Mouse (Mus musculus) midbrain, postnatal 0 days (tissue): ENCODE results near the gene Prpf18. TPM values are rescaled to one million over a fixed set of nuclear protein-coding genes. Genes with fewer than 3 reads are reported as not detected.

ENCODE experiments used
- ATAC-seq: fragments of 200-750 bp; cut with Nextera tagmentation; 2 replicates; pipeline ENCODE4 v1.8.0; 2017; ENCODE audit warnings: moderate number of reproducible peaks, mild to moderate bottlenecking, moderate TSS enrichment, moderate library complexity; ENCODE audit not compliant: low FRiP score
- DNase-seq: peaks from one replicate; pipeline ENCODE4 v3.0.0-alpha.2; 2015; ENCODE audit warnings: low spot score
- H3K27ac ChIP-seq: fragments of 300-500 bp; sonication (generic); 2 replicates; pipeline ENCODE4 v1.5.1; 2014; ENCODE audit warnings: low read depth, mild to moderate bottlenecking, low read length, mixed read lengths
- H3K27me3 ChIP-seq: fragments of 300-500 bp; sonication (generic); 2 replicates; pipeline ENCODE4 v1.6.1; 2014; ENCODE audit warnings: low read length, control low read depth, mixed read lengths; ENCODE audit not compliant: insufficient read depth
- H3K36me3 ChIP-seq: fragments of 300-500 bp; sonication (generic); 2 replicates; pipeline ENCODE4 v1.6.1; 2014; ENCODE audit warnings: low read length, control low read depth, mixed read lengths; ENCODE audit not compliant: insufficient read depth
- H3K4me1 ChIP-seq: fragments of 300-500 bp; sonication (generic); 2 replicates; pipeline ENCODE4 v1.6.1; 2014; ENCODE audit warnings: mild to moderate bottlenecking, control low read depth, antibody characterized with exemption, low read length, mixed read lengths; ENCODE audit not compliant: insufficient read depth
- H3K4me2 ChIP-seq: fragments of 300-500 bp; sonication (generic); 2 replicates; pipeline ENCODE4 v1.6.1; 2014; ENCODE audit warnings: low read depth, mild to moderate bottlenecking, low read length, mixed read lengths; ENCODE audit not compliant: poor library complexity, severe bottlenecking
- H3K4me3 ChIP-seq: fragments of 300-500 bp; sonication (generic); 2 replicates; pipeline ENCODE4 v1.5.1; 2014; ENCODE audit warnings: low read depth, mild to moderate bottlenecking, low read length, moderate library complexity
- H3K9ac ChIP-seq: fragments of 300-500 bp; sonication (generic); replicated peaks from 2 replicates; pipeline ENCODE4 v1.6.1; 2014; ENCODE audit warnings: mild to moderate bottlenecking, low read length, moderate library complexity, mixed read lengths; ENCODE audit not compliant: poor library complexity, severe bottlenecking
- H3K9me3 ChIP-seq: fragments of 300-500 bp; sonication (generic); 2 replicates; pipeline ENCODE4 v1.6.1; 2016; ENCODE audit warnings: low read length, control low read depth
- CTCF ChIP-seq: IDR thresholded peaks from 2 replicates; pipeline ENCODE4 v1.5.1; 2016; ENCODE audit warnings: antibody characterized with exemption, mild to moderate bottlenecking
- WGBS: fragments of 180-500 bp; shearing (Covaris S2); extraction: QIAGEN DNeasy Blood & Tissue Kit; methylation state at CpG from one replicate; pipeline ENCODE4 v1.1.7; 2014; 5-methylcytosine and 5-hydroxymethylcytosine counted together
- polyA plus RNA-seq: library from polyadenylated mRNA; unstranded; fragments of >200 nt; fragmentation: Nextera tagmentation; extraction: Ambion mirVana; gene quantifications from 2 replicates; pipeline ENCODE4 v1.2.1, GENCODE M21; 2015
- total RNA-seq: library from RNA; depleted of rRNA; stranded (reverse); fragments of >200 nt; gene quantifications from 2 replicates; pipeline ENCODE4 v1.2.3, GENCODE M21; 2014

The Prpf18 gene
- total and polyA plus RNA-seq, 2 experiments from 2014 or later, result 28.2 to 28.6 TPM

- Histone ChIP-seq H3K9ac (no peak overlapping the region), H3K4me2 (no peak overlapping the region), H3K27me3 (no peaks in the 10 kb centered on the region), H3K9me3 (no peaks in the 10 kb centered on the region), H3K4me3 (no peak overlapping the region), H3K4me1 (no peaks in the 10 kb centered on the region), H3K36me3 (peaks cover 53% of the 10 kb centered on the region), H3K27ac (no peak overlapping the region)
- DNase-seq, result no peak
- 85% methylated on average over 6 of the region's 6 CpGs for WGBS
- no peak for TF ChIP-seq CTCF
- ATAC-seq, result no peak
Measured at GRCm38 (mm10) chr2:4611295-4611694, 40.6 kb downstream of the Prpf18 start.

GRCm38 (mm10) chr2:4609433-4609832 is 42.5 kb downstream of the Prpf18 start:
- no peak overlapping the region for H3K4me2 ChIP-seq
- H3K4me3 ChIP-seq, result no peak overlapping the region
- no peak for ATAC-seq
- H3K27ac ChIP-seq, result no peak overlapping the region
- WGBS, result 87% methylated on average over 10 of the region's 10 CpGs
- peaks cover 67% of the 10 kb centered on the region for H3K36me3 ChIP-seq
- no peaks in the 10 kb centered on the region for H3K9me3 ChIP-seq
- H3K27me3 ChIP-seq, result no peaks in the 10 kb centered on the region
- no peaks in the 10 kb centered on the region for H3K4me1 ChIP-seq
- no peak overlapping the region for H3K9ac ChIP-seq
- TF ChIP-seq CTCF, result no peak
- no peak for DNase-seq

GRCm38 (mm10) chr2:4608253-4608652 is 43.7 kb downstream of the Prpf18 start:
- no peak overlapping the region for H3K27ac ChIP-seq
- WGBS, result 79% methylated on average over 3 of the region's 3 CpGs
- no peak overlapping the region for H3K4me3 ChIP-seq
- peaks cover 72% of the 10 kb centered on the region for H3K36me3 ChIP-seq
- H3K4me1 ChIP-seq, result no peaks in the 10 kb centered on the region
- no peaks in the 10 kb centered on the region for H3K27me3 ChIP-seq
- no peak overlapping the region for H3K4me2 ChIP-seq
- no peak overlapping the region for H3K9ac ChIP-seq
- ATAC-seq (no peak), DNase-seq (no peak)
- no peaks in the 10 kb centered on the region for H3K9me3 ChIP-seq
- 0 out of 2 replicates have a peak, but pooled peaks have one; percentile 15 for TF ChIP-seq CTCF

- no peaks in the 10 kb centered on the region for H3K27me3 ChIP-seq
- H3K27ac ChIP-seq, result no peak overlapping the region
- 81% methylated on average over 3 of the region's 3 CpGs for WGBS
- H3K4me2 ChIP-seq, result no peak overlapping the region
- no peak for TF ChIP-seq CTCF
- ATAC-seq (no peak), DNase-seq (no peak)
- no peak overlapping the region for H3K4me3 ChIP-seq
- peaks cover 66% of the 10 kb centered on the region for H3K36me3 ChIP-seq
- no peaks in the 10 kb centered on the region for H3K4me1 ChIP-seq
- no peak overlapping the region for H3K9ac ChIP-seq
- H3K9me3 ChIP-seq, result no peaks in the 10 kb centered on the region
Measured at GRCm38 (mm10) chr2:4606559-4606958, 45.4 kb downstream of the Prpf18 start.

- DNase-seq, result no peak
- no peak for TF ChIP-seq CTCF
- Histone ChIP-seq H3K4me2 (no peak overlapping the region), H3K9me3 (no peaks in the 10 kb centered on the region), H3K4me1 (no peaks in the 10 kb centered on the region), H3K36me3 (peaks cover 40% of the 10 kb centered on the region), H3K9ac (no peak overlapping the region), H3K27me3 (no peaks in the 10 kb centered on the region), H3K4me3 (no peak overlapping the region), H3K27ac (no peak overlapping the region)
- no peak for ATAC-seq
- 92% methylated on average over 33 of the region's 33 CpGs for WGBS
Measured at GRCm38 (mm10) chr2:4603361-4603945, 48.5 kb downstream of the Prpf18 start.

GRCm38 (mm10) chr2:4601034-4601890 is 50.7 kb downstream of the Prpf18 start:
- Histone ChIP-seq H3K4me1 (no peaks in the 10 kb centered on the region), H3K27me3 (no peaks in the 10 kb centered on the region), H3K4me3 (no peak overlapping the region), H3K27ac (0 out of 2 replicates have a peak overlapping the region, but pooled peaks have one; percentile 18), H3K9me3 (no peaks in the 10 kb centered on the region), H3K4me2 (no peak overlapping the region), H3K36me3 (peaks cover 37% of the 10 kb centered on the region), H3K9ac (no peak overlapping the region)
- DNase-seq (peak; percentile 91), ATAC-seq (peak; percentile 46)
- peak; percentile 89 for TF ChIP-seq CTCF
- WGBS, result 51% methylated on average over 15 of the region's 15 CpGs
